Mouse (Mus musculus) intestine, embryonic 16.5 days (tissue): ENCODE results near the gene Rapgef2. TPM values are rescaled to one million over a fixed set of nuclear protein-coding genes. Genes with fewer than 3 reads are reported as not detected.
A peak's percentile ranks its signal among the peaks of the same experiment; 100 is the strongest.

Source experiments
- ATAC-seq: fragments of 200-750 bp; cut with Nextera tagmentation; 2 replicates; pipeline ENCODE4 v1.8.0; 2017; ENCODE audit warnings: moderate TSS enrichment, moderate library complexity
- H3K27ac ChIP-seq: fragments of 300-500 bp; sonication (generic); 2 replicates; pipeline ENCODE4 v1.5.1; 2014; ENCODE audit warnings: mild to moderate bottlenecking, low read length
- H3K27me3 ChIP-seq: fragments of 300-500 bp; sonication (generic); replicated peaks from 2 replicates; pipeline ENCODE4 v1.6.1; 2014; ENCODE audit warnings: low read length, control low read depth, mixed read lengths; ENCODE audit not compliant: control insufficient read depth, insufficient read depth
- H3K36me3 ChIP-seq: fragments of 300-500 bp; sonication (generic); 2 replicates; pipeline ENCODE4 v1.6.1; 2014; ENCODE audit warnings: low read length, control low read depth; ENCODE audit not compliant: control insufficient read depth, insufficient read depth
- H3K4me1 ChIP-seq: fragments of 300-500 bp; sonication (generic); 2 replicates; pipeline ENCODE4 v1.6.1; 2014; ENCODE audit warnings: low read length, control low read depth, mixed read lengths; ENCODE audit not compliant: control insufficient read depth, insufficient read depth
- H3K4me2 ChIP-seq: fragments of 300-500 bp; sonication (generic); 2 replicates; pipeline ENCODE4 v1.6.1; 2014; ENCODE audit warnings: low read depth, low read length, control low read depth
- H3K4me3 ChIP-seq: fragments of 300-500 bp; sonication (generic); 2 replicates; pipeline ENCODE4 v1.5.1; 2014; ENCODE audit warnings: mild to moderate bottlenecking, low read length
- H3K9ac ChIP-seq: fragments of 300-500 bp; sonication (generic); 2 replicates; pipeline ENCODE4 v1.6.1; 2014; ENCODE audit warnings: low read depth, low read length
- H3K9me3 ChIP-seq: fragments of 300-500 bp; sonication (generic); 2 replicates; pipeline ENCODE4 v1.6.1; 2016; ENCODE audit warnings: low read length, control low read depth; ENCODE audit not compliant: control insufficient read depth
- WGBS: fragments of 180-500 bp; shearing (Covaris S2); extraction: QIAGEN DNeasy Blood & Tissue Kit; methylation state at CpG from one replicate; pipeline ENCODE4 v1.1.7; 2014; 5-methylcytosine and 5-hydroxymethylcytosine counted together
- polyA plus RNA-seq: library from polyadenylated mRNA; unstranded; fragments of >200 nt; fragmentation: Nextera tagmentation; extraction: Ambion mirVana; gene quantifications from 2 replicates; pipeline ENCODE4 v1.2.1, GENCODE M21; 2015

Rapgef2 gene
- polyA plus RNA-seq, 1 experiment from 2014 or later: 2.2 TPM

GRCm38 (mm10) chr3:79119983-79120382 lies 166.3 kb downstream of the Rapgef2 start:
- Histone ChIP-seq H3K4me3 (no peak overlapping the region), H3K9me3 (no peaks in the 10 kb centered on the region), H3K36me3 (no peaks in the 10 kb centered on the region), H3K27me3 (no peaks in the 10 kb centered on the region), H3K27ac (no peak overlapping the region), H3K9ac (no peak overlapping the region), H3K4me1 (peaks cover 2% of the 10 kb centered on the region; the same call in 1 of the 2 replicates), H3K4me2 (no peak overlapping the region)
- ATAC-seq: no peak
- 94% methylated on average over 12 of the region's 12 CpGs for WGBS

DNA sequence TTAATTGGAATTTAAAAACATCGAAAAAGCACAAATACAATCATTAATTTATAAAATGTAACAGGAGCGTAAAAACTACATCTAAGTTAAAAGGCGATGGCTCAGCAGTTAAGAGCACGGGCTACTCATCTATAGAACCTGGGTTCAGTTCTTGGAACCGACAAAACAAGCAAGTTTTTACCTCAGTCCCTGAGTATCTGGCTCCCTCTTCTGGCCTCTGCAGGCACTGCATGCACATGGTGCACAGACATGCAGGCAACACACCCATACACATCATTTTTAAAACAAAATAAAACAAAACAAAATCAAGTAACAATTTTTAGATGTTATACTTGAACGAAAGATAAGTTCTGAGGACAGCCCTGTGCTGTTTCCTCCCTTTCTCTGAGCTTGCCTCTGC lies 176.2 kb downstream of the Rapgef2 start:
- no peak overlapping the region for H3K9ac ChIP-seq
- no peak overlapping the region for H3K27ac ChIP-seq
- H3K27me3 ChIP-seq: no peaks in the 10 kb centered on the region
- no peaks in the 10 kb centered on the region for H3K9me3 ChIP-seq
- 0 out of 2 replicates have a peak, but pooled peaks cover 3% of the 10 kb centered on the region for H3K36me3 ChIP-seq
- no peak overlapping the region for H3K4me2 ChIP-seq
- H3K4me1 ChIP-seq: no peaks in the 10 kb centered on the region
- H3K4me3 ChIP-seq: no peak overlapping the region
- WGBS: 97% methylated on average over 6 of the region's 6 CpGs
- no peak for ATAC-seq

DNA sequence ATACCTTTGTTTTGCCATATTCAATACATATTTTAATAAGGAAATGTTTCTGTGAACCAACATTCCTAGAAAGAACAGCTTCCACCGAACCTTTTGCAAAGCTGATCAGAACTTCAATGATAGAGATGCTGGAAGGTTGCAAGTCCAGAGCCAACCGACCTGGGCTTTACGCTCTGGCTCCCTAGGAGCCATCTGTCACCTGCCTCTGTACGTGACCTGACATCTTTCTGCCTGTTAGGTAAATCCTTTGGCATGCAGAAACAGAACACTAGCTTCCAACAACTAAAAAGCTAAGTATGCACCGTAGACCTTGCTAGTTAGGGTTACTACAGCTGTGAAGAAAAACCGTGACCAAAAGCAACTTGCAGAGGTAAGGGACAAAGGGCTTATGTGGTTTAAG lies 178.1 kb downstream of the Rapgef2 start:
- no peak for ATAC-seq
- H3K27me3 ChIP-seq: no peaks in the 10 kb centered on the region
- 0 out of 2 replicates have a peak, but pooled peaks cover 3% of the 10 kb centered on the region for H3K36me3 ChIP-seq
- no peak overlapping the region for H3K4me2 ChIP-seq
- no peak overlapping the region for H3K9ac ChIP-seq
- H3K4me1 ChIP-seq: no peaks in the 10 kb centered on the region
- H3K4me3 ChIP-seq: no peak overlapping the region
- H3K9me3 ChIP-seq: no peaks in the 10 kb centered on the region
- H3K27ac ChIP-seq: no peak overlapping the region
- 85% methylated on average over 6 of the region's 6 CpGs for WGBS

DNA sequence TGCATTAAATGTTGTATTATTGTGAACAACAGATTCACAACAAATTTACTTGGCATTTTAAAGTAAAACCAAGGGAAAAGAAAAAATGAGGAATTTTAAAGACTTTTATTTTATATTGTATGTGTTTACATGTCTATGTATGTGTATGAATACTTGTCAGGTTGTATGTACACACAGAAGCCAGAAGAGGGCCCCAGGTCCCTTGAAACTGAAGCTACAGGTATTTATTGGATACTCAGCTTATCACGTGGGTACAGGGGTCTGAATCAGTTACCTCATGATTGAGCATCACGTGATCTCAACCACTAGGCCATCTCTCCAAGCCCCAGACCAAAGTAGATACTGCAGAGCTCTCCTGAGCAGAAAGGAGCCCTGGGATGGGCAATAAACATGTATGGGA lies 180.0 kb downstream of the Rapgef2 start:
- Histone ChIP-seq H3K9me3 (no peaks in the 10 kb centered on the region), H3K9ac (no peak overlapping the region), H3K27me3 (no peaks in the 10 kb centered on the region), H3K4me1 (no peaks in the 10 kb centered on the region), H3K27ac (no peak overlapping the region), H3K36me3 (0 out of 2 replicates have a peak, but pooled peaks cover 3% of the 10 kb centered on the region), H3K4me2 (no peak overlapping the region), H3K4me3 (no peak overlapping the region)
- 86% methylated on average over 2 of the region's 2 CpGs for WGBS
- no peak for ATAC-seq

DNA sequence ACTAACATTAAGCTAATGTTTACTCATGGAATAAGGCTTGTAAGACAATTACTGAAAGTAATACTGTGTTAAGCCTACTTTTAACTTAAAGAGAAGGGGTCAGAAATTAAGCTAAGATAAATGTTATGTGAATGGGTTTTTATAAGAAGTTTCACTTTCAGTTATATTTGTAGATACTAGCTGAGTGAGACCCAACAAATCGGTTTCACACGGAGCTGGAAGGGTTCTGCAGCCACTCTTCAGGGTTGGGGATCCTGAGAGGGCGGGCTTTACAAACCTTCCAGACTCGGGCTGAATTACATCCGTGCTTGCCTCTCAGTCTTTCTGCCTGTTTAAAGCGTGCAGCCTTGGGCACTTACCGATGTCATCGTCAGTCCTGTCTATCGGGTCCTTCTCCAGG lies 182.7 kb downstream of the Rapgef2 start:
- no peak overlapping the region for H3K4me3 ChIP-seq
- ATAC-seq: no peak
- H3K27me3 ChIP-seq: no peaks in the 10 kb centered on the region
- WGBS: 91% methylated on average over 9 of the region's 9 CpGs
- H3K4me1 ChIP-seq: no peaks in the 10 kb centered on the region
- H3K9me3 ChIP-seq: no peaks in the 10 kb centered on the region
- no peak overlapping the region for H3K4me2 ChIP-seq
- H3K9ac ChIP-seq: no peak overlapping the region
- H3K36me3 ChIP-seq: no peaks in the 10 kb centered on the region
- no peak overlapping the region for H3K27ac ChIP-seq

DNA sequence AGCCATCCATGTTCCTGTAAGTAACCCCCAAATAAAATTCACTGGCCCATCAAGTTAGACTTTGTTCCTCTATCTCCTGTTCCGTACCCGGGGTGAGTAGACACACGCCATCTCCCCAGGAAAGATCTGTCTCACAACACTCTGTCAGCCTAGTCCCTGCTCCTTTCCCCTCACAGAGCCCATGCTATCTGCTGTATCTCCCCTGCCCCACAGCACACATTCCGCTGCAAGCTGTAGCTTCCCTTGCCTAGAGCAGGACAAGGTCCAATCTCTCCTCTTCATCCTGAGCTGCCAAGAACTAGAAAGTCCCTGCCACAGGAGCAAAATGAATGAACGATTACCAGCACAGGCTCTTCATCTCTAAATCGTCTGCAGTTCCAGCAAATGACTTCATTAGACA lies 184.6 kb downstream of the Rapgef2 start:
- Histone ChIP-seq H3K4me3 (no peak overlapping the region), H3K4me1 (no peaks in the 10 kb centered on the region), H3K9ac (no peak overlapping the region), H3K27me3 (no peaks in the 10 kb centered on the region), H3K4me2 (no peak overlapping the region), H3K27ac (no peak overlapping the region), H3K36me3 (no peaks in the 10 kb centered on the region), H3K9me3 (no peaks in the 10 kb centered on the region)
- ATAC-seq: peak; percentile 62
- 76% methylated on average over 6 of the region's 6 CpGs for WGBS

DNA sequence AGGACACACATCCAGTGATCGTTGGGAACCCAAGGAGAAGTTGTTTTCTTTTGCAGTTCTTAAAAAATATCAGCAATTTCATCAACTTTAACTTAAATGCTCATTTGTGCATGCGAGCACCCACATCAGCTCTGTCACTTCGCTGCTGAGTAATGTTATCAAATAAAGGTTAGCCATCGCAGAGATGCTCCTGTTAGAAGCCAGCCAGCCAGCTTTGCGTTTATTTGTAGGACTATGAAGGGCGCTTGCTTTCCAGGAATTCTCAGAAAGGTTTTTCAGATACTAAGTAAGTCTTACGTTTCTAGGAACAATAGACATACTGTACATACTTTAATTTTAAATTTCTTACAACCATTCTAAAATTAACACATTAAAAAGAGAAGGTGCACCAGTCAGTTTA lies 185.5 kb downstream of the Rapgef2 start:
- no peak for ATAC-seq
- no peaks in the 10 kb centered on the region for H3K36me3 ChIP-seq
- WGBS: 92% methylated on average over 7 of the region's 7 CpGs

DNA sequence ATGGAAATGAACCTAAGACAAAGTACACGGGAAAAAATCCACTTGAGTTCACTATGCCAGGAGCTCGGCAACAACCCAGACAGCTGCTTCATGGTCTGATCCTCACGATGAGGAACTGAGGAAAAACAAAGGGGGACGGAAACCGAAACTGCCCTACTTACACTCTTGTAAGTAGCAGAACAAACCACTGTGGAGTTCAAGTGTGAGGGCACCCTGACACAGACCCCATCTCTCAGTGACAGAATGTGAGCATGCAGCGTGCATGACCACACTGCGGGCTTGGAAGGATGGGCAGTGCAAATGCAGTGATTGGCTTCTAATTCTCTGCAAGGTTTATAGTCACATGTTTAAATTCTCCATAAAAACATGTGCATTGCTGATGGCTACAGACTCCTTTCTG lies 197.2 kb downstream of the Rapgef2 start:
- no peak for ATAC-seq
- WGBS: 73% methylated on average over 7 of the region's 7 CpGs
- no peak overlapping the region for H3K9ac ChIP-seq
- no peak overlapping the region for H3K4me3 ChIP-seq
- H3K4me1 ChIP-seq: no peaks in the 10 kb centered on the region
- peaks cover 10% of the 10 kb centered on the region; the same call in 1 of the 2 replicates for H3K36me3 ChIP-seq
- no peak overlapping the region for H3K27ac ChIP-seq
- H3K27me3 ChIP-seq: no peaks in the 10 kb centered on the region
- no peaks in the 10 kb centered on the region for H3K9me3 ChIP-seq
- no peak overlapping the region for H3K4me2 ChIP-seq

More for the DNA sequence above, 185.5 kb downstream of the Rapgef2 start:
- no peaks in the 10 kb centered on the region for H3K9me3 ChIP-seq
- no peak overlapping the region for H3K4me2 ChIP-seq
- no peaks in the 10 kb centered on the region for H3K4me1 ChIP-seq
- no peak overlapping the region for H3K4me3 ChIP-seq
- H3K27ac ChIP-seq: no peak overlapping the region
- no peaks in the 10 kb centered on the region for H3K27me3 ChIP-seq
- no peak overlapping the region for H3K9ac ChIP-seq

DNA sequence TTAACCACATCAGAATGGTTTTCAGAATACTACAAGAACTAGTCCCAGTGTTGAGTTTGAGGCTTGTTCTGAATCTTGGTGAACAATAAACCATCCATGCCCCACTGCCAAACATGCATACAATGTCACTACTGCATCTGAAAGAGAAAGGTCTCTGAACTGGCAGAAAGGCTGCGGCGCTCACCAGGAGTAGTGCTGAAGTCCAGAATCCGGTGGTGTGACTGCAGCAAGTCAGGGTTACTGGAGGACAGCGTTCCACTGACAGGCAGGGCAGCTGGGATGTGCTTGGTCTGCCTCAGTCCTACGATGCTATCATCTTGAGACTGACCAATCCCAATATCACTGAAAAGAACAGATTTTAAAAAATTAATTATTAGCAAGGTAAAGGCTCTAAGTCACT lies 197.9 kb downstream of the Rapgef2 start:
- Histone ChIP-seq H3K4me2 (no peak overlapping the region), H3K27me3 (no peaks in the 10 kb centered on the region), H3K9me3 (no peaks in the 10 kb centered on the region), H3K4me1 (no peaks in the 10 kb centered on the region), H3K36me3 (0 out of 2 replicates have a peak, but pooled peaks cover 10% of the 10 kb centered on the region), H3K4me3 (no peak overlapping the region), H3K27ac (no peak overlapping the region), H3K9ac (no peak overlapping the region)
- 86% methylated on average over 5 of the region's 5 CpGs for WGBS
- no peak for ATAC-seq

- Histone ChIP-seq H3K27me3 (no peaks in the 10 kb centered on the region), H3K9ac (no peak overlapping the region), H3K36me3 (peaks cover 7% of the 10 kb centered on the region; the same call in 1 of the 2 replicates), H3K4me1 (no peaks in the 10 kb centered on the region), H3K9me3 (no peaks in the 10 kb centered on the region), H3K4me2 (no peak overlapping the region), H3K27ac (no peak overlapping the region), H3K4me3 (no peak overlapping the region)
- no peak for ATAC-seq
- WGBS: 68% methylated on average over 4 of the region's 4 CpGs
These were observed 200.0 kb downstream of the Rapgef2 start for GRCm38 (mm10) chr3:79086282-79086681.
